8 mouse cellular contexts compared by ENCODE assay signal in genomic region chr1:96872361-96872693, GRCm38 (mm10). TPM values are rescaled to one million over a fixed set of nuclear protein-coding genes. Genes with fewer than 3 reads are reported as not detected.
DNase-seq lines count a peak whose midpoint lies in the region; ATAC-seq and TF ChIP-seq lines count a peak whose summit lies in the region.

No protein-coding gene starts in this region.

- peak overlapping the region; percentile 75 for H3K27ac ChIP-seq in left cerebral cortex, adult 2 months
- no peak overlapping the region for H3K27ac ChIP-seq in embryonic facial prominence, embryonic 14.5 days (replicated peaks; ENCODE audit: low read depth, low read length)
- H3K27ac ChIP-seq in hindbrain, postnatal 0 days, result peak overlapping the region; percentile 49
- no peak overlapping the region for H3K27ac ChIP-seq in midbrain, embryonic 16.5 days (ENCODE audit: low read length)

- TF ChIP-seq CTCF in left cerebral cortex, adult 2 months (IDR thresholded peaks at IDR 0.05), result no peak
- TF ChIP-seq CTCF in hindbrain, postnatal 0 days (IDR thresholded peaks at IDR 0.05; ENCODE audit: low read depth), result no peak

- peak overlapping the region; percentile 74 for H3K4me2 ChIP-seq in embryonic facial prominence, embryonic 14.5 days (ENCODE audit: low read depth, low read length)
- H3K4me2 ChIP-seq in hindbrain, postnatal 0 days (ENCODE audit: low read depth, low read length), result peak overlapping the region; percentile 79
- peak overlapping the region; percentile 90 for H3K4me2 ChIP-seq in midbrain, embryonic 16.5 days (ENCODE audit: low read length)

- H3K36me3 ChIP-seq in embryonic facial prominence, embryonic 14.5 days (ENCODE audit: control insufficient read depth, insufficient read depth, low read length), result no peaks in the 10 kb centered on the region
- no peaks in the 10 kb centered on the region for H3K36me3 ChIP-seq in hindbrain, postnatal 0 days (ENCODE audit: insufficient read depth, low read length)
- no peaks in the 10 kb centered on the region for H3K36me3 ChIP-seq in midbrain, embryonic 16.5 days (ENCODE audit: control insufficient read depth, insufficient read depth, low read length)

- H3K4me3 ChIP-seq in left cerebral cortex, adult 2 months, result peak overlapping the region; percentile 69
- peak overlapping the region; percentile 45 for H3K4me3 ChIP-seq in embryonic facial prominence, embryonic 14.5 days (ENCODE audit: low read depth, low read length)
- H3K4me3 ChIP-seq in hindbrain, postnatal 0 days (ENCODE audit: low read length), result peak overlapping the region; percentile 57
- H3K4me3 ChIP-seq in midbrain, embryonic 16.5 days (ENCODE audit: low read depth, low read length), result peak overlapping the region; percentile 65

- peaks cover 8% of the 10 kb centered on the region; the same call in 1 of the 2 replicates for H3K4me1 ChIP-seq in embryonic facial prominence, embryonic 14.5 days (ENCODE audit: control insufficient read depth, insufficient read depth, low read length)
- no peaks in the 10 kb centered on the region for H3K4me1 ChIP-seq in hindbrain, postnatal 0 days (ENCODE audit: insufficient read depth, low read length)
- H3K4me1 ChIP-seq in midbrain, embryonic 16.5 days (ENCODE audit: control insufficient read depth, insufficient read depth, low read length), result peaks cover 2% of the 10 kb centered on the region; the same call in 1 of the 2 replicates

- ATAC-seq in embryonic facial prominence, embryonic 14.5 days (ENCODE audit: low read depth), result no peak
- ATAC-seq in hindbrain, postnatal 0 days, result no peak
- peak; percentile 32 for ATAC-seq in midbrain, embryonic 16.5 days

- intact Hi-C loops in left cerebral cortex, adult 2 months (cut with DNase I), result no loop called here
- intact Hi-C loops in left cerebral cortex, postnatal 25 days (cut with DNase I), result no loop called here
- intact Hi-C loops in left cerebral cortex, postnatal 14 days (cut with DNase I), result no loop called here

- WGBS in embryonic facial prominence, embryonic 14.5 days, result 4% methylated on average over 10 of the region's 10 CpGs
- 3% methylated on average over 10 of the region's 10 CpGs for WGBS in hindbrain, postnatal 0 days
- WGBS in midbrain, embryonic 16.5 days, result 2% methylated on average over 10 of the region's 10 CpGs

- no peaks in the 10 kb centered on the region for H3K9me3 ChIP-seq in embryonic facial prominence, embryonic 14.5 days (ENCODE audit: control insufficient read depth, low read length)
- H3K9me3 ChIP-seq in hindbrain, postnatal 0 days (ENCODE audit: low read length), result no peaks in the 10 kb centered on the region
- H3K9me3 ChIP-seq in midbrain, embryonic 16.5 days (replicated peaks; ENCODE audit: control insufficient read depth, low read length, poor library complexity, severe bottlenecking), result no peaks in the 10 kb centered on the region

- H3K9ac ChIP-seq in embryonic facial prominence, embryonic 14.5 days (ENCODE audit: low read depth, low read length), result peak overlapping the region; percentile 28; the same call in 1 of the 2 replicates
- peak overlapping the region; percentile 63 for H3K9ac ChIP-seq in hindbrain, postnatal 0 days (replicated peaks; ENCODE audit: low read length)
- peak overlapping the region; percentile 75 for H3K9ac ChIP-seq in midbrain, embryonic 16.5 days (ENCODE audit: low read depth, low read length)

- H3K27me3 ChIP-seq in embryonic facial prominence, embryonic 14.5 days (replicated peaks; ENCODE audit: control insufficient read depth, insufficient read depth, low read length), result no peaks in the 10 kb centered on the region; the same call in none of the 2 replicates
- H3K27me3 ChIP-seq in hindbrain, postnatal 0 days (ENCODE audit: insufficient read depth, low read length), result no peaks in the 10 kb centered on the region
- H3K27me3 ChIP-seq in midbrain, embryonic 16.5 days (ENCODE audit: control insufficient read depth, insufficient read depth, low read depth, low read length), result no peaks in the 10 kb centered on the region

- DNase-seq in left cerebral cortex, adult 2 months (ENCODE audit: extremely low spot score in 1 of 2, low spot score in 2 of 2), result no peak
- DNase-seq in left cerebral cortex, adult 9 months (ENCODE audit: low spot score in 2 of 2), result no peak
- DNase-seq in embryonic facial prominence, embryonic 14.5 days (ENCODE audit: low spot score), result no peak
- no peak for DNase-seq in hindbrain, postnatal 0 days (ENCODE audit: low spot score)
- no peak for DNase-seq in left cerebral cortex, postnatal 25 days (ENCODE audit: low spot score in 2 of 2)
- no peak for DNase-seq in left cerebral cortex, postnatal 14 days (ENCODE audit: low spot score in 2 of 2)
- DNase-seq in adrenal gland, adult 8-10 months, result no peak

RNA-seq across cellular contexts. Expression of gene Slco4c1, which starts 0.4 kb away (rescaled TPM):
- total RNA-seq in left cerebral cortex, adult 2 months (2021), result 1 to 10 TPM; 1.8 to 2.2 TPM
- 0.69 and 0.72 TPM in 2 replicates for polyA plus RNA-seq in embryonic facial prominence, embryonic 14.5 days (2014; fragmentation: Nextera tagmentation; extraction: Ambion mirVana)
- total RNA-seq in hindbrain, postnatal 0 days (2014; rRNA removed), result 1.4 and 2.4 TPM in 2 replicates
- polyA plus RNA-seq in hindbrain, postnatal 0 days (2015; fragmentation: Nextera tagmentation; extraction: Ambion mirVana), result 0.99 and 1.0 TPM in 2 replicates
- 1.5 and 1.9 TPM in 2 replicates for polyA plus RNA-seq in midbrain, embryonic 16.5 days (2015; fragmentation: Nextera tagmentation; extraction: Ambion mirVana)
- total RNA-seq in left cerebral cortex, postnatal 25 days (2021), result 1 to 10 TPM; 2.0 to 2.7 TPM
- 1 to 10 TPM; 2.0 to 2.2 TPM for total RNA-seq in left cerebral cortex, postnatal 14 days (2021)
- not detected for total RNA-seq in adrenal gland, adult 8-10 months (2022)

Comparison
In these comparisons a context has a peak if more than half of its experiments do, and no peak if none do; other contexts are left out.
1. H3K27ac ChIP-seq: peak in left cerebral cortex, adult 2 months (single experiment) and hindbrain, postnatal 0 days (single experiment); none in embryonic facial prominence, embryonic 14.5 days (single experiment) and midbrain, embryonic 16.5 days (single experiment).
2. Peak in every context shown above with its lines, with median percentiles within 50 percentile points of each other: H3K4me3 ChIP-seq, H3K4me2 ChIP-seq and H3K9ac ChIP-seq.